Mouse (Mus musculus) liver, postnatal 0 days (tissue): ENCODE data around the gene Pnpla8. TPM values are rescaled to one million over a fixed set of nuclear protein-coding genes. Genes with fewer than 3 reads are reported as not detected.
A peak's percentile ranks its signal among the peaks of the same experiment; 100 is the strongest.
"Not testable (repeated sequence)": the region's sequence is repeated elsewhere in the genome, so short reads cannot be mapped to it uniquely, and the experiment has no call there.

Experiments used
- ATAC-seq: fragments of 200-750 bp; cut with Nextera tagmentation; 2 replicates; pipeline ENCODE4 v1.8.0; 2017; ENCODE audit warnings: mild to moderate bottlenecking, moderate library complexity
- DNase-seq: peaks from one replicate; pipeline ENCODE4 v3.0.0-alpha.2; 2016
- H3K27ac ChIP-seq: fragments of 300-500 bp; sonication (generic); 2 replicates; pipeline ENCODE4 v1.5.1; 2014; ENCODE audit warnings: antibody characterized with exemption, moderate library complexity, mild to moderate bottlenecking, low read depth
- H3K27me3 ChIP-seq: fragments of 300-500 bp; sonication (generic); 2 replicates; pipeline ENCODE4 v1.6.1; 2014; ENCODE audit warnings: low read length, control low read depth, mixed read lengths; ENCODE audit not compliant: insufficient read depth
- H3K36me3 ChIP-seq: fragments of 300-500 bp; sonication (generic); replicated peaks from 2 replicates; pipeline ENCODE4 v1.6.1; 2014; ENCODE audit warnings: mild to moderate bottlenecking, control low read depth, low read length, moderate library complexity, mixed read lengths; ENCODE audit not compliant: insufficient read depth
- H3K4me1 ChIP-seq: fragments of 300-500 bp; sonication (generic); 2 replicates; pipeline ENCODE4 v1.6.1; 2014; ENCODE audit warnings: antibody characterized with exemption, mild to moderate bottlenecking, control low read depth; ENCODE audit not compliant: insufficient read depth
- H3K4me2 ChIP-seq: fragments of 300-500 bp; sonication (generic); 2 replicates; pipeline ENCODE4 v1.6.1; 2014; ENCODE audit warnings: low read depth, mild to moderate bottlenecking, low read length, moderate library complexity, mixed read lengths
- H3K4me3 ChIP-seq: fragments of 300-500 bp; sonication (generic); 2 replicates; pipeline ENCODE4 v1.5.1; 2014; ENCODE audit warnings: low read depth, low read length
- H3K9ac ChIP-seq: fragments of 300-500 bp; sonication (generic); replicated peaks from 2 replicates; pipeline ENCODE4 v1.6.1; 2014; ENCODE audit warnings: mild to moderate bottlenecking, moderate library complexity
- H3K9me3 ChIP-seq: fragments of 300-500 bp; sonication (generic); 2 replicates; pipeline ENCODE4 v1.6.1; 2016; ENCODE audit warnings: mild to moderate bottlenecking, control low read depth, low read length, mixed read lengths
- CTCF ChIP-seq: sonication (generic); IDR thresholded peaks from 2 replicates; pipeline ENCODE4 v1.5.1; 2016; ENCODE audit warnings: antibody characterized with exemption, low read depth
- EP300 ChIP-seq: IDR thresholded peaks from 2 replicates; pipeline ENCODE4 v1.6.1; 2016; ENCODE audit warnings: antibody characterized with exemption, low read depth, mild to moderate bottlenecking
- WGBS: fragments of 180-500 bp; shearing (Covaris S2); extraction: QIAGEN DNeasy Blood & Tissue Kit; methylation state at CpG from one replicate; pipeline ENCODE4 v1.1.7; 2014; ENCODE audit not compliant: insufficient replicate concordance; 5-methylcytosine and 5-hydroxymethylcytosine counted together
- polyA plus RNA-seq: library from polyadenylated mRNA; unstranded; fragments of >200 nt; fragmentation: Nextera tagmentation; extraction: Ambion mirVana; gene quantifications from 2 replicates; pipeline ENCODE4 v1.2.1, GENCODE M21; 2015

Gene Pnpla8
- polyA plus RNA-seq, result 49.6 and 53.5 TPM in 2 replicates

DNA sequence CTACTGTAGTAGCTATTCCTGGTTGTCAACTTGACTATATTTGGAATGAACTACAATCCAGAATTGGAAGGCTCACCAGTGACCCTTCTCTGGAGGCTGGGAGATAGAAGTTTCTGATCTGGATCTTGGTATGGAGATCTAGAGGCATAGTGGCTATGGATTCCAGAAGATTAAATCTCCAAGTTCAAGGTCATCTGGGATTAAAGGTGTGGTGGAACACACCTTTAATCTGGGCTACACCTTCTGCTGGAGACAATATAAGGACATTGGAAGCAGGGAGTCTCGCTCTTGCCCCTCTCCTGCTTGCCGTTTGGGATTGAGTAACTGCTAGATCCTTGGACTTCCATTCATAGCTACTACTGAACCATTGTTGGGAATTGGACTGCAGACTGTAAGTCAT is at the start of gene Pnpla8:
Gene Pnpla8, plus strand, starts transcription at position 301 of the 400 bp plus-strand sequence.
- 90% methylated on average over 2 of the region's 2 CpGs for WGBS
- not testable (repeated sequence) for H3K27me3 ChIP-seq, H3K36me3 ChIP-seq, ATAC-seq, H3K9me3 ChIP-seq, DNase-seq, H3K27ac ChIP-seq, H3K4me1 ChIP-seq
- Histone ChIP-seq H3K4me3 (peak within 1 kb of the TSS; percentile 59), H3K4me2 (peak within 1 kb of the TSS; percentile 82), H3K9ac (peak within 1 kb of the TSS; percentile 67)

DNA sequence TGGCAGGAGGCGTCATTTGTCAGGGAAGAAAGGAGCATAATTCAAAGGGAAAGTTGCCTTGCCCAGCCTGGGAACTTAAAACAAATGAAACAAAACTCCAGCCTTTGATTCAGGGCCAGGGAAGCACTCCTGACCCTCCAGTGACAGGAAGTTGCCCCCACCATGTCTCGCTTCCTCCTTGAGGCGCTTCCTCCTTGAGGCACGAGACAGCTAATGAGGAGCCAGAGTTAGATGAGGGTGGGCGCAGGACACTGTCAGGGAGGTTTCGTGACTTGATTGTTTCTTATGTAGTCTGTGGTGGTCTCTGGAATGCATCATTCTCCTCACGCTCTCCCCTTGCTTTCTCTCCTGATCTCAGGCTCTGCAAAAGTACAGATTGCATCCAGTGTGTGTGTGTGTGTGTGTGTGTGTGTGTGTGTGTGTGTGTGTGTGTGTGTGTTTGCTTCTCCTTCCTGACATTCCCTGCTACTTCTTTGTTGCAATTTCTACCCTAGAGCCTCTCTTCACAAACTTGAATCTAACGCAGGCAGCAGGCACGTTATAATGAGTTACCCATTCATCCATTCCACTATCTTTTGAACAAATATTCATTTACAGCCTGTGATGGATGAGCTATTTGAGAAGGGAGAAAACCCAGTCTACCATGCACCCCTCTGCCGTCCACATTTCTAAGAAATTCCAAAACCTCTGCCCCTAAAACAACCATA is 44.7 kb upstream of the Pnpla8 start:
- 44% methylated on average over 10 of the region's 10 CpGs for WGBS

DNA sequence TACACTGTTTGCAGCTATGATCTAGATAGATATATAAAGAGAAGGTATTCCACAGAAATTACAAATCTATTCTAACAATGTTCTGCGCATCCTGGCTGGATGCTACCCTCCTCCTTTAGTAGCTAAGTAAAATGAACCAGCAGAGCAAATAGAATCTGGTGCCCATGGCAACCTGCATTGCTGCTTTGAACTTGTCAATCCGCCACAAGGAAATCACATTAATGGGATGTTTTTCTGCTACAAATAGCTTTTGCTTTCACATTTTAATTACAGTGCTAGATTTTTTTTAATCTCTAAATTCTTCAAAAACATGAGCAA is 44.2 kb upstream of the Pnpla8 start:
- DNase-seq (no peak), ATAC-seq (no peak)
- Histone ChIP-seq H3K4me1 (no peaks in the 10 kb centered on the region), H3K27me3 (no peaks in the 10 kb centered on the region), H3K9ac (no peak overlapping the region), H3K9me3 (no peaks in the 10 kb centered on the region), H3K4me3 (no peak overlapping the region), H3K36me3 (no peaks in the 10 kb centered on the region), H3K4me2 (no peak overlapping the region), H3K27ac (no peak overlapping the region)
- 70% methylated on average over 2 of the region's 2 CpGs for WGBS
- TF ChIP-seq EP300, result no peak

More for the DNA sequence above, 44.7 kb upstream of the Pnpla8 start:
- no peaks in the 10 kb centered on the region for H3K36me3 ChIP-seq
- ATAC-seq (no peak), DNase-seq (peak; percentile 15)
- H3K9ac ChIP-seq, result no peak overlapping the region
- no peak overlapping the region for H3K4me3 ChIP-seq
- no peak overlapping the region; the same call in 1 of the 2 replicates for H3K4me2 ChIP-seq
- H3K4me1 ChIP-seq, result no peaks in the 10 kb centered on the region
- no peaks in the 10 kb centered on the region for H3K9me3 ChIP-seq
- H3K27me3 ChIP-seq, result no peaks in the 10 kb centered on the region
- TF ChIP-seq EP300 (no peak), CTCF (no peak)
- no peak overlapping the region for H3K27ac ChIP-seq

DNA sequence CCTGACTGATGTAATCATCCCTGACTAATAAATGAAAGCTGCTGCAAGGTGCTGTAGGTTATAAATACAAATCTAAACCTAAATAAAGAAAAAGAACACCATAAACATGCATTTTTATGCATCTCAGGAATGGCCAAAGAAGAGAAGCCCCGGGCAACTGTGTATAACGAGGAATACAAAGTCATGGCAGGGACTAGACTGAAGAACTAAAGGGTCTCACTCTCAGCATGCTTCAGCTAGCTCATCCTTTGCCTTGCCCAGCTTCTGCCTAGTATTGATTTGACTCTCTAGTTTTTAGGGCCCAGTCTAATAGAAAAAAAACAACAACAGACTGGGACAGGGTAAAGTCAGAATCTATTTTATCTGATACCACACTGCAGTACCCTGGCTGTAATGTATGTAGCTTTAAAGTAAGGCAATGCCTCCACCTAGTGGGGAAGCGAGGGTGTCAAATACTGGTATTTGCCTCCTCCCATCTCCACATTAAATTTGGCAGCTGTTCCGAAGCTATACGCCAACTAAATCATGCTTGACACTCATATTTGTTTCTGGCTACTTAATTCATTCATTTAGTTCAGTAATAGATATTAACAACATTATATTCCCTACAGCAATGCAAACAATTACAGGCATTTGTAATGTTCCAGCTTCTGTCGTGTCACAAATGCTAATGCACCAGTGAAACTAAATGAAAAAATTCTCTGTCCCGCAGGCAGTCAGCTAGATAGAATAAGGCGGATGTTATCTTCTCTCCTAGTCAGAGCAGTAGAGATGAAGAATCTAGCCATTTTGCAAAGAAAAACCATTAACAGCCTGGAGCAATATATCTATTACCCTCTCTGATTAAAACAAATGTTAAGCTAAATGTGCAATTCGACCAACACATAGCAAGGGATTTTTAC is 39.8 kb upstream of the Pnpla8 start:
- H3K4me2 ChIP-seq, result no peak overlapping the region
- no peak for TF ChIP-seq EP300
- TF ChIP-seq CTCF, result peak; percentile 72
- no peak overlapping the region for H3K4me3 ChIP-seq
- H3K4me1 ChIP-seq, result no peaks in the 10 kb centered on the region
- WGBS, result 49% methylated on average over 9 of the region's 9 CpGs
- H3K9me3 ChIP-seq, result no peaks in the 10 kb centered on the region
- no peaks in the 10 kb centered on the region for H3K27me3 ChIP-seq
- no peak; the same call in 1 of the 2 replicates for ATAC-seq
- H3K36me3 ChIP-seq, result no peaks in the 10 kb centered on the region
- DNase-seq, result peak; percentile 23
- H3K9ac ChIP-seq, result no peak overlapping the region
- no peak overlapping the region for H3K27ac ChIP-seq

DNA sequence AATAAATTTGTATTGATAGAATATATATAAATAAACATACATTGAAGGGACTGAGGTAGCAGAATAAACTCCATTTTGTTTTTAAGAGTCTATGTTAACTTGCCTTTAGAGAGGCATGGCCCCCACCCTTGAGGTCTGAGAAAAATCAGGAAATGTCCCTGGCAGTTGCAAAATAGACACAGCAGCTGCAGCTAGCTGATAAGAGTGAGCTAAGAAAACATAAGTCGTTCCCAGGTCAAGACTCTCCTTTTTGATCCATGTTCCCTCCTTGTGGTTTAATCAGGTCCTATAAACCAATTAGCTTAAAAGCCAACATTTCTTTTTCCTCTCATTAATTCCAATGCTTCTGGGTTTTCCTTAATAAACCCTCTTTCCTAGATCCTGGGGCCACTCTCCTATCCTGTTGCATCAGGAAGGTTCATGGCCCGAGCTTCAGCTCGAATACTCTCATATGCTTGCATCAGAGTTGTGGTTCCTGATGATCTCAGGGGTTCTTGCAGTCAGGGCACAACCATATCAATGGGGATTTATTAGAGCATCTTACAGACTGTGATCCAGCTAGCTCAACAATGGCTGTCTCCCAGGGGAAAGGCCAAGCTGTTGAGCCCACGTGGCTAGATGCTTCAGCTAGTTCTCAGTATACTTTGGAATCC is 23.2 kb upstream of the Pnpla8 start:
- TF ChIP-seq EP300, result peak; percentile 84
- TF ChIP-seq CTCF, result no peak
- Histone ChIP-seq H3K27ac (0 out of 2 replicates have a peak overlapping the region, but pooled peaks have one; percentile 29), H3K4me2 (no peak overlapping the region), H3K36me3 (no peaks in the 10 kb centered on the region), H3K4me3 (no peak overlapping the region), H3K4me1 (peaks cover 3% of the 10 kb centered on the region; the same call in 1 of the 2 replicates), H3K9ac (no peak overlapping the region), H3K9me3 (no peaks in the 10 kb centered on the region), H3K27me3 (no peaks in the 10 kb centered on the region)
- 24% methylated on average over 4 of the region's 4 CpGs for WGBS
- DNase-seq (peak; percentile 26), ATAC-seq (peak; percentile 82)
